Mouse (Mus musculus): Measurements from ENCODE around the gene Col5a3.
A peak's percentile ranks its signal among the peaks of the same experiment; 100 is the strongest.

Col5a3 gene

DNA sequence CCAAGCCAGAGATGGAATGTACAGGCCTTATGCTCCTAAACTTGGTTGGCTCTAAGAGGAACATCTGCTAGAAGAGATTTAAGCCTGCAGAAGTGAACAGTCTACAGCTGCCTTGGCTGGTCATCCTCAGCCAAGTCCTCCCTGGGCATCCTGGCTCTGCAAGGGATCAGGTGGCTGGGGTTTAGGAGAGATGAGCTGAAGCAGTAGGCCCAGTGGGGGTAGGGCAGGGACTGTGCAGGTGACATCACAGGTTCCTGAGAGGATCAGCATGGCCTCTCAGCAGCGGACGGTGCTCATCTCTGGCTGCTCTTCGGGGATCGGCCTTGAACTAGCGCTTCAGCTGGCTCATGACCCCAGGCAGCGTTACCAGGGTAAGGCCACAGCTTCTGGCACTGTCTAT is 3.4 kb upstream of the Col5a3 start, which contains the start of gene Rdh8:
Gene Rdh8 (plus strand): TSS at position 268 of the 400 bp plus-strand sequence.
- peaks cover 30% of the 10 kb centered on the region for H3K4me1 ChIP-seq (replicated peaks; ENCODE audit: low read depth, low read length)
- peaks cover 18% of the 10 kb centered on the region for H3K27me3 ChIP-seq (ENCODE audit: insufficient read depth, low read length)
- H3K9me3 ChIP-seq (ENCODE audit: low read length): peaks cover 5% of the 10 kb centered on the region; the same call in 1 of the 2 replicates
- TF ChIP-seq CTCF (conservative IDR thresholded peaks at IDR 0.05; ENCODE audit: low read length) (no peak), POU5F1 (IDR thresholded peaks at IDR 0.05; ENCODE audit: borderline replicate concordance, low read length) (no peak), NANOG (IDR thresholded peaks at IDR 0.05; ENCODE audit: borderline replicate concordance, low read length) (no peak)
- no peaks in the 10 kb centered on the region for H3K36me3 ChIP-seq (ENCODE audit: insufficient read depth, low read length)
- H3K4me3 ChIP-seq (replicated peaks; ENCODE audit: low read length): no peak within 1 kb of the TSS

DNA sequence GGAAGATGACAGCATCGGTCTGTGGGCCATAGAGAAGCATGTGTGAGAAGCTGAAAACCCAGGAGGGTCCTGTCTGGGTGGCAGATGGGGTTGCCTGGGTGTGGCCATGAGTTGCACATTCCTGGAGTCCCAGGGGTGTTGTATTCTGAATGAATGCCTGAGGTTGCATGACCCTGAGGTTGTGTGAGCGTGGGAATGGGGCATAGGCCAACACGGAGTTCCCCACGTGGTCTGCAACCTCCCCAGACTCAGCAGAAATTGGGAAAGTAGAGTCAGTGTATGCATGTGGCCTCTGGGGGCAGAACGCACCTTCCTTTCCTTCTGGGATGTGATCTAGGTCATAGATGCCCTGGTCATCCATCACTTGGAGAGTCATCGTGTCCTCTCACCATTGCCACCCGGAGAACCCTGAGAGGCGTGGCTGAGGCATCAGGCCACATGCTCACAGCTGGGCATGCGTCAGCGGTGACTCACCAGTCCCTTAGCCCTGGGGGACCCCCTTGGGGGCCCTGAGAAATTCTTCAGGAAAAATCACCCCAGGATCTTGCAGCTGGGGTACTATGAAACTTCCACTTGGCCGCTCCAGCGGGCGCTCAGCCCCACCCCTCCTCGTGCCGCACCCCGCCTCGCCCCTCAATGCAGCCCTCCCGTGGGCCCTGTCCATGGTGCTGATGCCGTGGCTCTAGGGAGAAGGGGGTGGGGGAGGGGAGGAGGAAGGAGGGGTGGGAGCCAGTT is 2.2 kb downstream of the Col5a3 start:
- TF ChIP-seq CTCF (conservative IDR thresholded peaks at IDR 0.05; ENCODE audit: low read length) (no peak), NANOG (IDR thresholded peaks at IDR 0.05; ENCODE audit: borderline replicate concordance, low read length) (no peak), POU5F1 (IDR thresholded peaks at IDR 0.05; ENCODE audit: borderline replicate concordance, low read length) (no peak)
- Histone ChIP-seq H3K36me3 (ENCODE audit: insufficient read depth, low read length) (no peaks in the 10 kb centered on the region), H3K27me3 (ENCODE audit: insufficient read depth, low read length) (peaks cover 40% of the 10 kb centered on the region), H3K4me1 (replicated peaks; ENCODE audit: low read depth, low read length) (peaks cover 46% of the 10 kb centered on the region), H3K4me3 (replicated peaks; ENCODE audit: low read length) (peak overlapping the region; percentile 60), H3K9me3 (ENCODE audit: low read length) (no peaks in the 10 kb centered on the region)

DNA sequence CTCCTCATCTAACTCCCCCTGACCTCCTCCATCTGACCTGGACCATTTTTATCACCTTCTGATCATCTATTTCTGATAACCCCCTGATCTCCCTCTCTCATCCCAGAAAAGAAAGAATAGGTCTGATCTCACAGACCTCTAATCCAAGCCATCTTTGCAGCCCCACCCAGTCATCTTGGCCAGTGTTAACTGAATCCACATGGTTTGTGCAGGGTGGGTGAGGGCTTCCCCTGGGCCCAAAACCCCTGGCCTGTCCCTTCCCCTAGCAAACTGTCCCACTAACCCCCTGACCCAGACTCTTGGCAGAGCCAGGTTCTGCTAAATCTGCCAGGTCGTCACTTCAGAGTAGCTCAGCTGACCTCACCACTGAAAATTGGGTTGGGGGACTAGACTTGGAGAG is 4.1 kb downstream of the Col5a3 start:
- Histone ChIP-seq H3K27me3 (ENCODE audit: insufficient read depth, low read length) (peaks cover 36% of the 10 kb centered on the region), H3K4me3 (replicated peaks; ENCODE audit: low read length) (no peak overlapping the region), H3K4me1 (replicated peaks; ENCODE audit: low read depth, low read length) (peaks cover 49% of the 10 kb centered on the region), H3K9me3 (ENCODE audit: low read length) (no peaks in the 10 kb centered on the region), H3K36me3 (ENCODE audit: insufficient read depth, low read length) (no peaks in the 10 kb centered on the region)
- no peak for TF ChIP-seq CTCF (conservative IDR thresholded peaks at IDR 0.05; ENCODE audit: low read length)
- TF ChIP-seq NANOG (IDR thresholded peaks at IDR 0.05; ENCODE audit: borderline replicate concordance, low read length): no peak
- TF ChIP-seq POU5F1 (IDR thresholded peaks at IDR 0.05; ENCODE audit: borderline replicate concordance, low read length): no peak

DNA sequence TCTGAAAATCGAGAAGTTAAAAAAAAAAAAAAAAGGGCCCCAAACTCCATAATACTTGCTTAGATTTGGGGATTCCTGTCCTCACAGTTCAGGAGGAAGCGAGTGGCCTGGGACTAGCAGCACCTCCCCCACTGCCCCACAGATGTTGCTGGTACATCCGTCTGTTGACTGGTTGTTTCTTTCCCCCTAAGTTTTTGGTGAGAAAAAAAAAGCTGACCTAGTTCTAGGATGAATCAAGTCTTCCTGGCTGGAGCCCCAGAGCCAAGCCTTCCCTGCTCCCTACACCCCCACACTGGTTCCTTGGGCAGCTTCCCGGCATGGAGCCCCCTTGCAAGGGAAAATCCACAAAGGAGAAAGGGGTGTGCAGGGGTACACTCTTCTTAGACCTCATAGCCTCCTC is 4.6 kb downstream of the Col5a3 start:
- Histone ChIP-seq H3K4me3 (replicated peaks; ENCODE audit: low read length) (no peak overlapping the region), H3K9me3 (ENCODE audit: low read length) (no peaks in the 10 kb centered on the region), H3K4me1 (replicated peaks; ENCODE audit: low read depth, low read length) (peaks cover 43% of the 10 kb centered on the region), H3K36me3 (ENCODE audit: insufficient read depth, low read length) (no peaks in the 10 kb centered on the region), H3K27me3 (ENCODE audit: insufficient read depth, low read length) (peaks cover 36% of the 10 kb centered on the region)
- TF ChIP-seq POU5F1 (IDR thresholded peaks at IDR 0.05; ENCODE audit: borderline replicate concordance, low read length) (no peak), CTCF (conservative IDR thresholded peaks at IDR 0.05; ENCODE audit: low read length) (no peak), NANOG (IDR thresholded peaks at IDR 0.05; ENCODE audit: borderline replicate concordance, low read length) (no peak)

DNA sequence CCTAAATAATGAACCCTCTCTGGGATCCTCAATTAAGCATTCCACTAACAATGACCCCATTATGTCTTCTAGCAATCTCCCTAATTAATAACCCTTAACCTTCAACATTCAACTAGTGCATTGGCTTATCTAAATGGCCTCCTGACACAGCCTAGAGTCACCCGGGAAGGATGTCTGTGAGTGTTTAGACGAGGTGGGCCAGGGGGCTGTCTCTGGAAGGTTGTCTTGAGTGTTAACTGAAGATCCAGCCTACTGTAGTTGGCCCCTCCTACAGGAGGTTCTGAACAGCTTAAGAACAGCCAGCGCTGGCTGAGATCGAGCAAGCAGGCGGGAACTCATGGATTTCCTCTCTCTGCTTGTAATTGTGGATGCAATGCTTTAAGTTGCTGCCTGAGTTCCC is 9.2 kb downstream of the Col5a3 start:
- H3K27me3 ChIP-seq (ENCODE audit: insufficient read depth, low read length): peaks cover 1% of the 10 kb centered on the region; the same call in 1 of the 2 replicates
- H3K4me3 ChIP-seq (replicated peaks; ENCODE audit: low read length): no peak overlapping the region
- no peaks in the 10 kb centered on the region for H3K36me3 ChIP-seq (ENCODE audit: insufficient read depth, low read length)
- no peak for TF ChIP-seq CTCF (conservative IDR thresholded peaks at IDR 0.05; ENCODE audit: low read length)
- no peak for TF ChIP-seq NANOG (IDR thresholded peaks at IDR 0.05; ENCODE audit: borderline replicate concordance, low read length)
- no peak for TF ChIP-seq POU5F1 (IDR thresholded peaks at IDR 0.05; ENCODE audit: borderline replicate concordance, low read length)
- peaks cover 7% of the 10 kb centered on the region for H3K4me1 ChIP-seq (replicated peaks; ENCODE audit: low read depth, low read length)
- peaks cover 8% of the 10 kb centered on the region for H3K9me3 ChIP-seq (ENCODE audit: low read length)

GRCm38 (mm10) chr9:20805159-20805495 is 9.7 kb downstream of the Col5a3 start:
- H3K9me3 ChIP-seq (ENCODE audit: low read length): peaks cover 8% of the 10 kb centered on the region
- H3K4me1 ChIP-seq (replicated peaks; ENCODE audit: low read depth, low read length): peaks cover 7% of the 10 kb centered on the region
- H3K36me3 ChIP-seq (ENCODE audit: insufficient read depth, low read length): no peaks in the 10 kb centered on the region
- TF ChIP-seq CTCF (conservative IDR thresholded peaks at IDR 0.05; ENCODE audit: low read length) (no peak), POU5F1 (IDR thresholded peaks at IDR 0.05; ENCODE audit: borderline replicate concordance, low read length) (no peak), NANOG (IDR thresholded peaks at IDR 0.05; ENCODE audit: borderline replicate concordance, low read length) (no peak)
- no peak overlapping the region for H3K4me3 ChIP-seq (replicated peaks; ENCODE audit: low read length)
- no peaks in the 10 kb centered on the region for H3K27me3 ChIP-seq (ENCODE audit: insufficient read depth, low read length)

- no peak for TF ChIP-seq NANOG (IDR thresholded peaks at IDR 0.05; ENCODE audit: borderline replicate concordance, low read length)
- TF ChIP-seq CTCF (conservative IDR thresholded peaks at IDR 0.05; ENCODE audit: low read length): peak; percentile 87
- no peak for TF ChIP-seq POU5F1 (IDR thresholded peaks at IDR 0.05; ENCODE audit: borderline replicate concordance, low read length)
- H3K4me1 ChIP-seq (replicated peaks; ENCODE audit: low read depth, low read length): peaks cover 11% of the 10 kb centered on the region
- H3K9me3 ChIP-seq (ENCODE audit: low read length): peaks cover 8% of the 10 kb centered on the region
- H3K36me3 ChIP-seq (ENCODE audit: insufficient read depth, low read length): no peaks in the 10 kb centered on the region
- H3K4me3 ChIP-seq (replicated peaks; ENCODE audit: low read length): no peak overlapping the region
- no peaks in the 10 kb centered on the region for H3K27me3 ChIP-seq (ENCODE audit: insufficient read depth, low read length)
Measured at GRCm38 (mm10) chr9:20804266-20805158, 10.4 kb downstream of the Col5a3 start.

DNA sequence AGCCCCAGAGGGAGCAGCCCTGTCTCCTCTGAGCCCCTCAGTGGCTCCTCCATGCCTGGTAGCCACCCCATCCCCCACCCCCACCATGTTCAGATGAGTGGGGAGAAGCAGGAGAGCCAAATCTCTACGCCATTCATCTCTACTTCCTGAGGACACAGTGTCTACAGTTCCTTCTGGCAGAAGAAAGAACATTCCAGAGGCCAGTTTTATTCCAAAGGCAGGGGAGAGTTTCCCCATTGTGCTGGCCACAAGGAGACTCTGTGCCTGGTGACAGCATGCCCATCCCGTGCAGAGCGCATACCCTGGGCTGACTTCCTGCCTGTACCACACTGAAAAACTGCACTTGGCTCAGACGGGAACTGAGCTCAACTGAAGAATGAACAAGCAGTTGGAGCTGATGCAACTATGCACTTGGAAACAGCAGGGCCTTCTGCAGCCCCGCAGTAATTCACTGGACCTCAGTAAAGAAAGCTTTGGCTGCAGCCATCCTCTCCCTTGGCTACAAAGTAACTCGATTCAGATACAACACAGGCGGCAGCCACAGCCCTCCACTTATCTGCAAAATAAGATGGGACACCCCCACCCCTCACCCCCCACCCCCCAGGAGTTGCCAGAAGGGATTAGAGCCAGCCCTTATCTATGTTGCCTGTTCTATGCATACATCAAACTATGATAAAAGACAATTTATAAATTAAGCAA is 20.6 kb downstream of the Col5a3 start:
- Histone ChIP-seq H3K9me3 (ENCODE audit: low read length) (no peaks in the 10 kb centered on the region), H3K36me3 (ENCODE audit: insufficient read depth, low read length) (no peaks in the 10 kb centered on the region), H3K27me3 (ENCODE audit: insufficient read depth, low read length) (0 out of 2 replicates have a peak, but pooled peaks cover 13% of the 10 kb centered on the region), H3K4me3 (replicated peaks; ENCODE audit: low read length) (no peak overlapping the region), H3K4me1 (replicated peaks; ENCODE audit: low read depth, low read length) (peaks cover 28% of the 10 kb centered on the region)
- TF ChIP-seq POU5F1 (IDR thresholded peaks at IDR 0.05; ENCODE audit: borderline replicate concordance, low read length) (no peak), NANOG (IDR thresholded peaks at IDR 0.05; ENCODE audit: borderline replicate concordance, low read length) (no peak), CTCF (conservative IDR thresholded peaks at IDR 0.05; ENCODE audit: low read length) (no peak)
